Mouse (Mus musculus): Measurements from ENCODE around the gene Elfn2.

- TF ChIP-seq CTCF (IDR thresholded peaks at IDR 0.05; ENCODE audit: extremely low read depth, insufficient read length, insufficient replicate concordance, low read depth, low read length) (no peak), POLR2A (IDR thresholded peaks at IDR 0.05; ENCODE audit: low read depth, low read length) (no peak)
Measured at GRCm38 (mm10) chr15:78761112-78761511, 42.5 kb upstream of the Elfn2 start.
